Mouse (Mus musculus) lung, embryonic 14.5 days (tissue): Measurements from ENCODE around the gene Nol8. TPM values are rescaled to one million over a fixed set of nuclear protein-coding genes. Genes with fewer than 3 reads are reported as not detected.

Source experiments
- ATAC-seq: fragments of 200-750 bp; cut with Nextera tagmentation; 2 replicates; pipeline ENCODE4 v1.8.0; 2017; ENCODE audit warnings: mild to moderate bottlenecking, moderate TSS enrichment, moderate library complexity; ENCODE audit not compliant: insufficient read depth
- DNase-seq: peaks from one replicate; pipeline ENCODE4 v3.0.0-alpha.2; 2015
- H3K27ac ChIP-seq: fragments of 300-500 bp; sonication (generic); 2 replicates; pipeline ENCODE4 v1.5.1; 2014; ENCODE audit warnings: low read depth, mild to moderate bottlenecking, moderate library complexity
- H3K27me3 ChIP-seq: fragments of 300-500 bp; sonication (generic); 2 replicates; pipeline ENCODE4 v1.6.1; 2014; ENCODE audit warnings: low read length, control low read depth; ENCODE audit not compliant: insufficient read depth
- H3K36me3 ChIP-seq: fragments of 300-500 bp; sonication (generic); 2 replicates; pipeline ENCODE4 v1.6.1; 2014; ENCODE audit warnings: control low read depth; ENCODE audit not compliant: insufficient read depth
- H3K4me1 ChIP-seq: fragments of 300-500 bp; sonication (generic); 2 replicates; pipeline ENCODE4 v1.6.1; 2014; ENCODE audit warnings: antibody characterized with exemption, control low read depth; ENCODE audit not compliant: insufficient read depth
- H3K4me2 ChIP-seq: fragments of 300-500 bp; sonication (generic); 2 replicates; pipeline ENCODE4 v1.6.1; 2014; ENCODE audit warnings: mild to moderate bottlenecking
- H3K4me3 ChIP-seq: fragments of 300-500 bp; sonication (generic); 2 replicates; pipeline ENCODE4 v1.5.1; 2014; ENCODE audit warnings: low read depth, low read length
- H3K9ac ChIP-seq: fragments of 300-500 bp; sonication (generic); 2 replicates; pipeline ENCODE4 v1.6.1; 2014
- H3K9me3 ChIP-seq: fragments of 300-500 bp; sonication (generic); 2 replicates; pipeline ENCODE4 v1.6.1; 2016; ENCODE audit warnings: low read depth, low read length, control low read depth
- CTCF ChIP-seq: IDR thresholded peaks from 2 replicates; pipeline ENCODE4 v1.5.1; 2016; ENCODE audit warnings: antibody characterized with exemption, low read depth
- WGBS: fragments of 180-500 bp; shearing (Covaris S2); extraction: QIAGEN DNeasy Blood & Tissue Kit; methylation state at CpG from one replicate; pipeline ENCODE4 v1.1.7; 2014; 5-methylcytosine and 5-hydroxymethylcytosine counted together
- polyA plus RNA-seq: library from polyadenylated mRNA; unstranded; fragments of >200 nt; fragmentation: Nextera tagmentation; extraction: Ambion mirVana; gene quantifications from 2 replicates; pipeline ENCODE4 v1.2.1, GENCODE M21; 2014

Nol8 gene
- polyA plus RNA-seq, 1 experiment from 2014 or later = 17.7 TPM

DNA sequence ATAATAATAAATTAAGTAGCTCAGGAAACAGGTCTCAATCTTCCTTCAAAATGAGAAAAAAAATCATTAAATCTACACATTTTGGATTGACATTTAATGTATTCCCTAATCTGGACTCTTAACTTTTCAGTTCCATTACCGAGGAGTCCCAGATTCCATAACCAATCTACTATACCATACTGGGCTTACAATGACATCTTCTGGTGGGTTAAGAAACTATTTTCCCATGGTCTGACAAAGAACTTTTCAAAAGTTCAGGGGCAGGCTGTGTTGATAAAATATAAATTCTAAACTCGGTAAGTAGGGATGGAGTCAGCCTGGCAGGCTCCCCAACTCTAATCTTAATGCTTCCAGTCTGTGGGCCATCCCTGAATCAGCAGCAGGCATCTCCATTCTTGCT is 1.7 kb upstream of the Nol8 start:
- Histone ChIP-seq H3K36me3 (peaks cover 15% of the 10 kb centered on the region; the same call in 1 of the 2 replicates), H3K27me3 (no peaks in the 10 kb centered on the region), H3K4me2 (peak overlapping the region; percentile 60), H3K27ac (no peak overlapping the region), H3K9ac (no peak overlapping the region), H3K4me1 (no peaks in the 10 kb centered on the region), H3K9me3 (no peaks in the 10 kb centered on the region), H3K4me3 (peak overlapping the region; percentile 66)
- 27% methylated on average over 2 of the region's 2 CpGs for WGBS
- TF ChIP-seq CTCF = peak; percentile 20; the same call in 1 of the 2 replicates
- ATAC-seq (no peak), DNase-seq (peak; percentile 41)

DNA sequence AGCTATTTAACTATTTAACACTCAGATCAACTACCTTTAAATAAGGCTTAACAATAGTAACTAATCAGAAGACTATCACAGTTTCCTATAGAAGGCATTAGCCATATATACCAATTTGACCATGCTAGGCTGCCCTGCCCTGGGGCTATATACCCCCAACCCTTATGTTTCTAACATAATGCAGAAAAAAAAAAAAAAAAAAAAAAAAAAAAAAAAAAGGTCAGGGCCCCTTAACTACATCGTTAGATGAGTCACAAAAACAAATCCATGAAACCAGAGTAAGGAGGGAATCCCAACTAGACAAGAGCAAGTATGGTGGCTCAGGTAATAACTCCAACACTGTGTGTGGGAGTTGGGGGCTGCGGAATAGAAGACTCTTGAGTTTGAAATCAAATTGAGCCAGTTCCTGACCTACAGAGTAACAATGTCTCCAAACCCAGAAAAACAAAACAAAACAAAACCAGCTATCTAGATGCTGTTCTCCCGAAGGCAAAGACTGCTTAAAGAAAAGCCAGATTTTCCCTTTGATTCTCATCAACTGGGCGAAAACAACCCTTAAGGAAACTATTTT is 1.0 kb upstream of the Nol8 start:
- TF ChIP-seq CTCF = no peak
- no peak for DNase-seq
- Histone ChIP-seq H3K4me2 (peak overlapping the region; percentile 60), H3K9me3 (no peaks in the 10 kb centered on the region), H3K36me3 (peaks cover 12% of the 10 kb centered on the region; the same call in 1 of the 2 replicates), H3K4me3 (peak overlapping the region; percentile 66), H3K4me1 (no peaks in the 10 kb centered on the region), H3K27ac (no peak overlapping the region), H3K9ac (peak overlapping the region; percentile 58), H3K27me3 (no peaks in the 10 kb centered on the region)
- ATAC-seq = no peak
- WGBS = 4% methylated on average over 4 of the region's 4 CpGs

DNA sequence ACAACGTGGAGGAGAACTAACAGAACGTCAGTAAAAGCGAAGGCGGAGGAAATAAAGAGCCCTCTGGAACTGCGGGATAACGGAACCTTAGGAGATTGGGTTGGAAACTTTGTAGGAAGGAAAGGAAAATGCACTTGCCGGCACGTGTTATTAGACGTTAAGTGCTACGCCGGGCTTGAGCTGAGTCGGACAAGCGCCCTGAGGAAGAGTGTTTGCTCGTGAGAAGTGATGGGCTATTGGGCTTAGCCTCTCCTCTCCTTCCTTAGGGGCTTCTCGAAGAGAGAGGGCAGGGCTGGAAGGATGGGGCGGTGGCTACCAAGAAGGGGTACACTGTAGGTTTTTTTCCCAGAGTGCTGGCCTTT is 283 bp downstream of the Nol8 start:
- peak overlapping the region; percentile 66 for H3K4me3 ChIP-seq
- H3K27me3 ChIP-seq = no peaks in the 10 kb centered on the region
- no peak for TF ChIP-seq CTCF
- no peaks in the 10 kb centered on the region for H3K4me1 ChIP-seq
- no peak for DNase-seq
- peak overlapping the region; percentile 32; the same call in 1 of the 2 replicates for H3K27ac ChIP-seq
- H3K9me3 ChIP-seq = no peaks in the 10 kb centered on the region
- peak; percentile 77 for ATAC-seq
- peaks cover 21% of the 10 kb centered on the region; the same call in 1 of the 2 replicates for H3K36me3 ChIP-seq
- H3K4me2 ChIP-seq = peak overlapping the region; percentile 74
- under 1% methylated on average over 16 of the region's 16 CpGs for WGBS
- peak overlapping the region; percentile 60 for H3K9ac ChIP-seq

DNA sequence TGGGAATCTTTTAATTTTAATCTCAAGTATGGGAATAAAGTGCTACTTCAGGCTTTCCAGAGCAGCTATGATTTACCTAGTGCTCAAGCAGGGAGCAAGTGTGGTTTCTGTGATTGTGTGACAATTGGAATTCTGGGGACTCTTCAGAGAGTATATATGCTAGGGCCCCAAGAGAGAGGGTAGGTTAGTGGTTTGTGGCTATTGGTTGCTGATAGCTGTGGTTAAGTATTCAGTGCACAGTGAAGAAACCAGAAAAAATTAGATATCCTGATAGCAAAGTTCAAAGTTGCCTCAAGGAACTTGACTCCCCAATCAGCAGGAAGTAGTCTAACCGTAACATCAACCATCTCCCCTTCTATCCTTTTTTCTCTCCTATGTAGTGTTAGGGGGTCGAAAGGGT is 24.9 kb downstream of the Nol8 start:
- no peak overlapping the region for H3K9ac ChIP-seq
- H3K4me3 ChIP-seq = no peak overlapping the region
- no peak for ATAC-seq
- H3K36me3 ChIP-seq = peaks cover 39% of the 10 kb centered on the region
- 0 out of 2 replicates have a peak, but pooled peaks cover under 1% of the 10 kb centered on the region for H3K4me1 ChIP-seq
- WGBS = 90% methylated on average over 2 of the region's 2 CpGs
- no peak for TF ChIP-seq CTCF
- H3K9me3 ChIP-seq = no peaks in the 10 kb centered on the region
- no peak overlapping the region for H3K4me2 ChIP-seq
- no peak for DNase-seq
- no peaks in the 10 kb centered on the region for H3K27me3 ChIP-seq
- H3K27ac ChIP-seq = no peak overlapping the region

DNA sequence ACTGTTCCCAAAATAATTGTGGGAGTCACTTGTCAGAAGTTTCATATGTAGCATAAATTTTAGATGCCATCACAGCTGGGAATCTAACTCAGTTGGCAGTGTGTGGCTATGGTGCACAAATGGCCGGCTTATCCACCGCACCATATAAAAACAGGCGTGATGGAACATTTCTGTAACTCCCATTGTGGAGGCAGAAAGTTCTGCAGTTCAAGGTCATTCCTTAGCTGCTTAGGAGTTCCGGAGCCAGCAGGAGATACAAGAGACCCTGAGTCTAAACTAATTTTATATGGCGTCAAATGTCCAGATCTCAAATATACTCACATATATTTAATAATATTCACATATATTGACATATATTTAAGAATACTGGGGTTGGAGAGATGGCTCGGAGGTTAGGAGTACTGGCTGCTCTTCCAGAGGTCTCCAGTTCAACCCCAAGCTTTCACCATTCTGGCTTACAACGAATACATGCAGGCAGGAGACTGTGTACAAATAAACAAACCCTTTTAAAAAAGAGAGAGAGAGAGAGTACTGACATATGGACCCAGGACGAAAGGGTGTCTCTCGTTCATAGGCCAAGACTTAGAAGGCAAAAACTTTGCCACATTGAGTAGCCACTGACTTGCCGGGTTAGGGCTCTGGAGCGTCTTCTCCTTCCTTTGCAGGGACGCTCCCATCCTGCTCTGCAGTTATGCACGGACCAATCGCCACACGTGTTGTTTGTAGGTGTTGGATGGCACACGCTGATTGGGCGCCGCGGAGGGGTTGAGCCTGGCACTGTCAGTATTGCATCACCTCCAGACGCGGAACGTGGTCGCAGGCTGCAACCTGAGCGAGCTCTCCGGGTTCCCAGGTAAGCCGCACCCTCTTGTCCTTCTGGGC is 28.7 kb downstream of the Nol8 start, which contains the start of gene Iars:
Gene Iars, plus strand, starts transcription at position 750 of the 882 bp plus-strand sequence.
- H3K36me3 ChIP-seq = peaks cover 20% of the 10 kb centered on the region
- peak within 1 kb of the TSS; percentile 90 for H3K4me2 ChIP-seq
- DNase-seq (peak; percentile 99), ATAC-seq (peak; percentile 100)
- peak within 1 kb of the TSS; percentile 86 for H3K4me3 ChIP-seq
- TF ChIP-seq CTCF = no peak
- H3K27me3 ChIP-seq = no peaks in the 10 kb centered on the region
- 5% methylated on average over 26 of the region's 26 CpGs for WGBS
- peak within 1 kb of the TSS; percentile 86 for H3K9ac ChIP-seq
- no peaks in the 10 kb centered on the region for H3K9me3 ChIP-seq
- peak within 1 kb of the TSS; percentile 76; the same call in 1 of the 2 replicates for H3K27ac ChIP-seq
- H3K4me1 ChIP-seq = 0 out of 2 replicates have a peak, but pooled peaks cover 3% of the 10 kb centered on the region

DNA sequence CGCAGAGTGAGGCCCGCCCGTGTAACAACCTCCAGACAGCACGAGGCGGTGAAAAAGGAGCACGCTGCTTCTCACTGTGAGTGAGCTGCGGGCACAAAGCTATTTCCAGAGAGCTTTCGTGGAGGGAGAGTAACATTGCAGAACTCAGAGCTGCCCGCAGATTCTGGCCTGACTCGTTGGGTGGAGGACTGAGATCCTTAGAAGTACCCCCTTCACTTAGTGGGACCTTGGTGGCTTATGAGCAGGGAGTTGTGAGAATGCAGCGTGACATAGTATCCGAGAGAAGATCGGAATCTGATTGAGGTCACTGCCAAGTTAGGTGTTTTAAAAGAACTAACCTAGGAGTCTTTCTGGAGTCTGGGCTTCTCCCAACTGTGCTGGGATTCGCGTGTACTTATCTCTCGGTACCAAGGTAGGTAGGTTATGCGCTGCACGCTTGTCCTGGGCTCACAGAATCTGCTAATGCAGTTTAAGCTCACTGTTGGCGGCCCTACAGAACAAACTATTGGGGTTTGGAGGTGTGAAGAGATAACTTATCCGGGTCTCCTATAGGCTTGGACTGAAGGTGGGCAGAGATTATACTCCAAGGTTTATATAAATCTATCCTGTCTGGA is 29.5 kb downstream of the Nol8 start:
- DNase-seq (peak; percentile 25), ATAC-seq (peak; percentile 19)
- Histone ChIP-seq H3K27ac (peak overlapping the region; percentile 76; the same call in 1 of the 2 replicates), H3K36me3 (peaks cover 17% of the 10 kb centered on the region), H3K4me3 (peak overlapping the region; percentile 86), H3K9me3 (no peaks in the 10 kb centered on the region), H3K4me2 (peak overlapping the region; percentile 90), H3K4me1 (0 out of 2 replicates have a peak, but pooled peaks cover 3% of the 10 kb centered on the region), H3K27me3 (no peaks in the 10 kb centered on the region), H3K9ac (peak overlapping the region; percentile 86)
- TF ChIP-seq CTCF = no peak
- under 1% methylated on average over 20 of the region's 20 CpGs for WGBS
